Mouse (Mus musculus) midbrain, embryonic 13.5 days (tissue): ENCODE measurements at regions not wholly inside any gene's neighbourhood (a gene's known extent, or its start where the extent isn't known, plus 50 kb on each side); places are given as distances from the start of the nearest gene placed in this dataset.

Experiments
- ATAC-seq: fragments of 200-750 bp; cut with Nextera tagmentation; 2 replicates; pipeline ENCODE4 v1.8.0; 2017; ENCODE audit warnings: mild to moderate bottlenecking, moderate TSS enrichment, moderate library complexity
- H3K27ac ChIP-seq: fragments of 300-500 bp; sonication (generic); 2 replicates; pipeline ENCODE4 v1.5.1; 2015; ENCODE audit warnings: inconsistent platforms, mild to moderate bottlenecking, moderate library complexity
- H3K27me3 ChIP-seq: fragments of 300-500 bp; sonication (generic); 2 replicates; pipeline ENCODE4 v1.6.1; 2015; ENCODE audit warnings: mild to moderate bottlenecking, inconsistent platforms
- H3K36me3 ChIP-seq: fragments of 300-500 bp; sonication (generic); 2 replicates; pipeline ENCODE4 v1.6.1; 2015; ENCODE audit warnings: mild to moderate bottlenecking, inconsistent platforms
- H3K4me1 ChIP-seq: fragments of 300-500 bp; sonication (generic); replicated peaks from 2 replicates; pipeline ENCODE4 v1.6.1; 2015; ENCODE audit warnings: inconsistent platforms
- H3K4me2 ChIP-seq: fragments of 300-500 bp; sonication (generic); replicated peaks from 2 replicates; pipeline ENCODE4 v1.6.1; 2015; ENCODE audit warnings: moderate library complexity, mild to moderate bottlenecking, inconsistent platforms
- H3K4me3 ChIP-seq: fragments of 300-500 bp; sonication (generic); replicated peaks from 2 replicates; pipeline ENCODE4 v1.5.1; 2015; ENCODE audit warnings: mild to moderate bottlenecking, inconsistent platforms
- H3K9ac ChIP-seq: fragments of 300-500 bp; sonication (generic); replicated peaks from 2 replicates; pipeline ENCODE4 v1.6.1; 2015; ENCODE audit warnings: mild to moderate bottlenecking, inconsistent platforms
- H3K9me3 ChIP-seq: fragments of 300-500 bp; sonication (generic); 2 replicates; pipeline ENCODE4 v1.6.1; 2016; ENCODE audit warnings: mild to moderate bottlenecking, inconsistent platforms
- WGBS: fragments of 180-500 bp; shearing (Covaris S2); methylation state at CpG from one replicate; pipeline ENCODE4 v1.1.7; 2015; 5-methylcytosine and 5-hydroxymethylcytosine counted together

DNA sequence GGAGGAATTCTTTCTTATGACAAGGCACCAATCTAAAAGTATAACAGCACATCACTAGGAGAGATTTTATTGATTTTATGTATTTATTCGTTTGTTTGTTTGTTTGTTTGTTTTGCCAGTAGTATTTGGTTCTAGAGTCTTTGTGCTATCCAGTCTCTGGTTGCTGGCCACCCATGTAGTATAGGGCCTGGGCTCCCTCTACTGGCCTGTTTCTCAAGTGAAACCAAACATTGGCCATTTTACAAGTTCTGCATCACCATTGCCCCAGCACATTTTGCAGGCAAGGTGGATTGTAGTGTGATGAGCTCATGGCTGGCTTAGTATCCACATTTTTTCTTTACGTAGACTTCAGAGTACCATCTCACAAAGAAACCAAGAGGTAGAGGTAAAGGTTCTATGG is 376.9 kb upstream of the Luzp2 start:
- no peaks in the 10 kb centered on the region for H3K27me3 ChIP-seq
- no peak overlapping the region for H3K4me3 ChIP-seq
- H3K4me2 ChIP-seq = no peak overlapping the region
- no peaks in the 10 kb centered on the region for H3K4me1 ChIP-seq
- no peak overlapping the region for H3K9ac ChIP-seq
- H3K9me3 ChIP-seq = no peaks in the 10 kb centered on the region
- H3K36me3 ChIP-seq = no peaks in the 10 kb centered on the region
- ATAC-seq = no peak
- WGBS = 59% methylated on average over 2 of the region's 2 CpGs
- H3K27ac ChIP-seq = no peak overlapping the region

DNA sequence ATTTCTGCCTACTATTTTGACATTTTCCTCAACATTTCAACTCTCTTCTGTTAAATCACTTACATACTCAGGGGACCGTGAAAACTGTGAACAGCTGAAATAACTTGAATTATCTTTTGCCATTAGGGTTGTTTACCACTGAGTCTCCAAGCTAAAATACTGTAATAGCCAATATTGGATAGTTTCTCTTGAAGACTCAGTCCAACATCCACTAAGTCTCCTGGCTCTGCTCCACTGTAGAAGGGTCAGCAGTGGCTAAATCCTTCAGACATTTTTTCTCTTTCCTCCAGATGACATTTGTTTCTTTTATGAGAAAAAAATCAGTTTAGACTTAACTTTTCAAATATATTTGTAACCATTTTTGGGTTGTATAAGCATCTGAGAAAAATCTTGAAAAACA is 344.0 kb upstream of the Luzp2 start:
- ATAC-seq = no peak
- no peak overlapping the region for H3K4me2 ChIP-seq
- no peaks in the 10 kb centered on the region for H3K9me3 ChIP-seq
- H3K27ac ChIP-seq = no peak overlapping the region
- no peak overlapping the region for H3K9ac ChIP-seq
- 93% methylated on average over 1 of the region's 1 CpGs for WGBS
- H3K36me3 ChIP-seq = no peaks in the 10 kb centered on the region
- H3K4me1 ChIP-seq = no peaks in the 10 kb centered on the region
- H3K27me3 ChIP-seq = no peaks in the 10 kb centered on the region
- no peak overlapping the region for H3K4me3 ChIP-seq

DNA sequence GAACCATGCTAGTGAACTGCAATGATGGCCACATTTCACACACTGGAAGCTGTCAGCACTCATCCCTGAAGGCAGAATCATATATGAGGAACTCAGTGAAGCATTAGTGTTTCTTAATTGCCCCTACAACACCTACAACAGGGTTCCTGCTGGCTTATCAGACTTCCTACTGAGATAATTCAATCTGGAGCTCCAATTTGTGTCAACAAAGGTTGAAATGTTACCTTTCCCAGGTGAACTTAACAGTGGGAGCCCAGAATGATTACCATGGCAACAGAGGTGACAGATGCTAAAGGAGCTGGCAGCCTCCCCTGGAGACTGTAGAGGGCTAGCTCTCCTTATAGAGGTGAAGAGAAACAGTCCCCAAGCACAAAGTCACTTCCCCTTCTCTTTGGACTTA is 330.1 kb upstream of the Luzp2 start:
- Histone ChIP-seq H3K36me3 (no peaks in the 10 kb centered on the region), H3K4me1 (no peaks in the 10 kb centered on the region), H3K27me3 (no peaks in the 10 kb centered on the region), H3K9ac (no peak overlapping the region), H3K27ac (no peak overlapping the region), H3K4me3 (no peak overlapping the region), H3K4me2 (no peak overlapping the region), H3K9me3 (no peaks in the 10 kb centered on the region)
- ATAC-seq = peak; percentile 70

DNA sequence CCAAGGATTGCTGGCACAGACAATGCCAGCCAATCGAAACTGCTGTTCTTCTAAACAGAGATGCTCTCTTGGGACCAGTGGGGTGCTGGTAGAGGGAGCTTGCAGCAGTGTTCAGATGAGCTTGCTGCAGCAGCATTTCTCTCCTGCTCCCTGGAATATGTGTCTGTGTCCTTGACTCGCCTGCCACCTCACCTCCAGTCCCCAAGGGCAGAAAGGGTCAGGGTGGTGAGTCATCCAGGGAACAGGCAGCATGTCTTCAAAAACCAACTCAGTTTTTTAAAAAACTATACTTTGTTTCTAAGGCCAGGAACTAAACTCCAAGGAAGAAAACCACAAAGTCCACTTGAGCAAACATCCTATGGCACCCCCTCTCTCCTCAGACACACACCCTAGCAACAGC is 328.3 kb upstream of the Luzp2 start:
- no peak overlapping the region for H3K4me3 ChIP-seq
- H3K27me3 ChIP-seq = no peaks in the 10 kb centered on the region
- H3K4me2 ChIP-seq = no peak overlapping the region
- no peaks in the 10 kb centered on the region for H3K4me1 ChIP-seq
- 59% methylated on average over 2 of the region's 2 CpGs for WGBS
- ATAC-seq = no peak
- no peak overlapping the region for H3K9ac ChIP-seq
- no peaks in the 10 kb centered on the region for H3K36me3 ChIP-seq
- H3K27ac ChIP-seq = no peak overlapping the region
- H3K9me3 ChIP-seq = no peaks in the 10 kb centered on the region

DNA sequence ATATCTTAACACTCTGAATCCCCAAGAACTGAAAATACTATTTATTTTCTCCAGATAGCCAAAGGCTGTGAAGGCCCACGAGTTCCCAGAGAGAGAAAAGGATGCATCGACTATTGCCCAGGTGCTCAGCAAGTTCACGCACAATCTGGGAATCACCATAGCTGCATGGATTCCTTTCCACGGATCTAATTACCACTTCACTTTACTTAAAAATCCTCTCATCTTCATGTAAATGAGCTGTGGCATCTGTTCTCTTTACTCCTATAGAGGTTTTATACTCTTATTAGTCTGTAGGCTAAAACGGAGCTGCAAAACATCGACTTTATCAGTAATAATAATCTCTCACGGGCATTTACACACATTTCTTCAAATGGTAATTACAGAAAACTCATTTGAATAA is 299.6 kb upstream of the Luzp2 start:
- Histone ChIP-seq H3K27ac (no peak overlapping the region), H3K4me3 (no peak overlapping the region), H3K9ac (no peak overlapping the region), H3K9me3 (no peaks in the 10 kb centered on the region), H3K4me2 (no peak overlapping the region), H3K4me1 (0 out of 2 replicates have a peak, but pooled peaks cover 5% of the 10 kb centered on the region), H3K36me3 (no peaks in the 10 kb centered on the region), H3K27me3 (no peaks in the 10 kb centered on the region)
- WGBS = 54% methylated on average over 7 of the region's 7 CpGs
- peak; percentile 53; the same call in 1 of the 2 replicates for ATAC-seq

DNA sequence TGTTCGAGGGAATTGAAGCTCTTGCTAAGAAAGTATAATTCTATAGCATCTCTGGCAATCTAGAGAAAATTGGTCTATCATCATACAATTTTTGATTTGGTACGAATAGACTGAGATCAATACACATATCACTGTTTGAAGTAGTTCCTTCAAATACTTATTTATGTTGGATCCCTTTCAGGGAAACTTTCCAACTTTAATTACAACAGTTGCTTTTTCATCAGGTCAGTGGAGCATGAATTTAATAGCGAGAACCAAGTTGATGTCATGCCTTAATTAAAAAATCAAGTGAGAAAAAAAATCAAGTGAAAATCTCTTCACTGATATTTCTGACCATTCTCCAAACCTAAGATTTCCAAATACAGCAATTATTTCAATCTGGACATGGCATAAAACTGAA is 277.9 kb upstream of the Luzp2 start:
- 81% methylated on average over 3 of the region's 3 CpGs for WGBS
- H3K36me3 ChIP-seq = no peaks in the 10 kb centered on the region
- H3K27me3 ChIP-seq = no peaks in the 10 kb centered on the region
- no peak overlapping the region for H3K4me2 ChIP-seq
- no peaks in the 10 kb centered on the region for H3K9me3 ChIP-seq
- H3K4me3 ChIP-seq = no peak overlapping the region
- H3K27ac ChIP-seq = no peak overlapping the region
- no peaks in the 10 kb centered on the region for H3K4me1 ChIP-seq
- no peak overlapping the region for H3K9ac ChIP-seq
- no peak for ATAC-seq

DNA sequence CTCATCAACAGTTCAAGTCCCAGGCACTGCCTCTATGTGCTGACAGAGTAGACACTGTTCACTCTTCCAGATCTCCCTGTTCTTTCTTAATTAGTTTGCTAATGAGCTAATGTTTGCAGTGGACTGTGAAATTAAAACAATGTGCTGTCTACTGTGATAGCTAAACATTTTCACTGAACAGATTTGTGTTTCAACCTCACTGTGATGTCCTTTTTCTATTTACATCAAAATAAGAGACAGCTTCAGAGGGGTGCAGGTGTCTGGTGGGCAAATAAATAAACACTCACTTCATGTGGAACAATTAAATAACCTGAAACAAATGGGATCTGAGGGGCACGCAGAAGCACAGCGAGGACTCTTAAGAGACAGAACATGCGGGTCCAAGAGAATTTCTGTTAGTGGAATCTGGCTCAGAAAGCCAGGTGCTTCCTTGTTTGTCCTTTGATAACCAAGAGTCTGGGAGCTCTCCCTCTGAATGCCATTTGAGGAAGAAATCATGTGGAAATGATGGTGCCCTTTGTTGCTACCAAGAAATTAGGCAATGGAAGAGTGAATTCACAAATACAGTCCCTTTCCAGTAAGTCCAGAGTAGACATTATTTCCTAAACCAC is 269.6 kb upstream of the Luzp2 start:
- Histone ChIP-seq H3K4me1 (no peaks in the 10 kb centered on the region), H3K36me3 (no peaks in the 10 kb centered on the region), H3K4me2 (no peak overlapping the region), H3K4me3 (no peak overlapping the region), H3K27me3 (no peaks in the 10 kb centered on the region), H3K27ac (peak overlapping the region; percentile 35; the same call in 1 of the 2 replicates), H3K9ac (no peak overlapping the region), H3K9me3 (no peaks in the 10 kb centered on the region)
- ATAC-seq = peak; percentile 63; the same call in 1 of the 2 replicates
- 57% methylated on average over 3 of the region's 3 CpGs for WGBS

DNA sequence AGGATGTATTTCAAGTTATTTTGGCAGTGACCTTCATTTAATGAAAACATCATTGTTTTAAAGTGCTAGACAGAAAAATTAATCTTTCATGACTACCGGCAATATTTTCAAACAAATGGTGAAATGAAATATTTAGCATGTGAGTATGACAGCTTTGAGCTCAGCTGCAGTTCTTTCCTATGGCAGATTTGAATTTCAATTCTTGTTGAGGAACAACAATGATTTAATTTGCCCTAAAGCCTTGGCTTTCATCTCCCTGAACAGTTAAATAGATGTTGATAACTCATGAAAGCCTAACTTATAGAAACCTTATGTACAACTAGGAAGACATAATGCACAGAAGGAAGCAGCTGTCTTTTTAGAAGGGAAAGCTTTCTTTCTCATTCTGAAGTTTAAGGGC is 235.5 kb upstream of the Luzp2 start:
- no peak overlapping the region for H3K27ac ChIP-seq
- H3K9ac ChIP-seq = no peak overlapping the region
- no peak overlapping the region for H3K4me3 ChIP-seq
- no peaks in the 10 kb centered on the region for H3K4me1 ChIP-seq
- no peaks in the 10 kb centered on the region for H3K36me3 ChIP-seq
- no peak overlapping the region for H3K4me2 ChIP-seq
- H3K9me3 ChIP-seq = no peaks in the 10 kb centered on the region
- ATAC-seq = no peak
- no peaks in the 10 kb centered on the region for H3K27me3 ChIP-seq
- 73% methylated on average over 1 of the region's 1 CpGs for WGBS

DNA sequence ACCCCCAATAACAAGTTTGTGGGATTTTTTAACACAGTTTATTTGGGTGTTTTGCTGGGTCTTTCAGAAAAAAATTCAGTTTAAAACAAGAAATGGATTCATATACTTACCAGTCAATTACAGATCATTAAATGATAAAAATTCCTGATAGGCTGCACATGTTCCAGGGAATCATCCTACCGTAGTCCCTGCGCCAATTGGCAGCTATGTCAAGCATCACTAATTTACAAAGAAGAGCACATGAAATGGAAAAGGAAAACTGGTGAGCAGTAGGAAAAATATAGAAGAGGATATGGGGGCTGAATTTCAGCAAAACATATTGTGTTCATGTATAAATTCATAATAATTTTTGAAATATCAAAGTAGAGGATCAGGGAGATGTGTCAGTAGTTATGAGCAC is 212.9 kb upstream of the Luzp2 start:
- Histone ChIP-seq H3K4me3 (no peak overlapping the region), H3K9me3 (no peaks in the 10 kb centered on the region), H3K4me1 (no peaks in the 10 kb centered on the region), H3K4me2 (no peak overlapping the region), H3K9ac (no peak overlapping the region), H3K27ac (no peak overlapping the region), H3K36me3 (no peaks in the 10 kb centered on the region), H3K27me3 (no peaks in the 10 kb centered on the region)
- ATAC-seq = no peak
- 79% methylated on average over 2 of the region's 2 CpGs for WGBS

DNA sequence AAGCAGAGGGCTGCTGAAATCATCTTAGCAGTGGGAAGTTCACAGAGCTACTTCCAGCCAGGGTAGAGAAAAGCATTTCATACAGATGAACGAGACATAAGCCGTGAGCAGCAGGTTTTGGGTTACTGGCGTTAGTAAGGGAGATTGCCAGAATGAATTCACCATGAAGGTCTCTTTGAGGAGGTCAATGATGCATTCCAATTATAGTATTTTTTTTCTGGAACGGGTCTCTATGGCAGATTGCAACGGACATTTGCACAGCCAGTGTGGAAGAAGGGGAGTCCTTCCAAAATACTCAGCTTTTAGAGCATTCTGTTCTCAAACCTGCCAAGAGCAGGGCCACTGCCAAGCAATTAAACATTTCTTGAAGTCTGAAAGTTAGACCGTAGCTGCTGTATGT is 201.4 kb upstream of the Luzp2 start:
- ATAC-seq = no peak
- 73% methylated on average over 6 of the region's 6 CpGs for WGBS
- H3K4me2 ChIP-seq = no peak overlapping the region
- no peaks in the 10 kb centered on the region for H3K36me3 ChIP-seq
- H3K4me1 ChIP-seq = no peaks in the 10 kb centered on the region
- H3K27ac ChIP-seq = no peak overlapping the region
- H3K9me3 ChIP-seq = no peaks in the 10 kb centered on the region
- H3K27me3 ChIP-seq = no peaks in the 10 kb centered on the region
- H3K4me3 ChIP-seq = no peak overlapping the region
- H3K9ac ChIP-seq = no peak overlapping the region

DNA sequence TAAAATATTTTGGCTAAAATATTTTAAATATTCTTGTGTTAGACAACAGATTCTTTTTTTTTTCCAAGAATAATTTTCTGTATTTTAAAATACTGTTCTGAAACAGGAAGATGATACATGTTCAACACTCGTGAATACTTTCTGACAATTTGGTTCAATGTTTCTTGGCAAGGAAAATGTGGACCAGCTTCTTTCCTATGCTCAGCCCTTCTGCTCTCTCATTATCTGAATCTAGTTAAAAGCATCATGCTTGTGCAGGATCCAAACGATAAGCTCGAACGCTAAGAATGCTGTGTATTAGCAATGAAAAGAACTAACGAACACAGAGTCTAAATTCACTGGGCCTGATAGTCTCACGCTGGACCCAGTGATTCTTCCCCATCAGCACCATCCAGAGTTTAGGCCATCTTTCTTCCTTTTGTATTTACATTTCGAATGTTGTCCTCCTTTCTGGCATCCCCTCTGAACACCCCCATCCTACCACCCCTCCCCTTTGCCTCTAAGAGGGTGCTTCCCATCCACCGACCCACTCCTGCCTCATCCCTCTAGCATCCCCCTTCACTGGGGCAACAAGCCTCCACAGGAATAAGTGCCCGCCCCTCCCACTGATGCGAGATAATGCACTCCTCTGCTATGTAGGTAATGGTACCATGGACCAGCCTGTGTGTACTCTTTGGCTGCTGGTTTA is 200.8 kb upstream of the Luzp2 start:
- no peak overlapping the region for H3K4me3 ChIP-seq
- no peak overlapping the region for H3K9ac ChIP-seq
- no peaks in the 10 kb centered on the region for H3K9me3 ChIP-seq
- H3K4me2 ChIP-seq = no peak overlapping the region
- no peak overlapping the region for H3K27ac ChIP-seq
- 90% methylated on average over 10 of the region's 10 CpGs for WGBS
- no peaks in the 10 kb centered on the region for H3K36me3 ChIP-seq
- no peaks in the 10 kb centered on the region for H3K4me1 ChIP-seq
- no peaks in the 10 kb centered on the region for H3K27me3 ChIP-seq
- no peak for ATAC-seq

DNA sequence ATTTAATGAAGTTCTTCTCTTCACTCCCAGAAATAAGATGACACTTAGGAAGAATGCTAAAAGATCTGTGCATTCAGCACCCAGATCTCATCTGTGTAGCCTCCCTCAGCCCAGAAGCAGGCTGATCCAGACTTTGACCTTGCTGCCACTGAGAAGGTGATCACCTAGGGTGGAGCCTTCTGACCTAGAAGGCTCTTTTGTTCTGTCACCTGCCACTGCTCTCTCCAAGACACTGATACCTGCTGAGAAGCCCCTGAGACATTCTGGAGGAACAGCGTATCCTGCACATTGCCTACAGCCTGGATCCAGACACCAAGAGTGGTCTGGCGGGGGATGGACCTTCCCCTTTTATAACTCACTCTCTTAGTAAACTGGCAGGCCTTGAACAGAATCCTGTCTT is 190.0 kb upstream of the Luzp2 start:
- no peaks in the 10 kb centered on the region for H3K9me3 ChIP-seq
- no peaks in the 10 kb centered on the region for H3K36me3 ChIP-seq
- no peak overlapping the region for H3K27ac ChIP-seq
- 85% methylated on average over 2 of the region's 2 CpGs for WGBS
- H3K9ac ChIP-seq = no peak overlapping the region
- no peaks in the 10 kb centered on the region for H3K27me3 ChIP-seq
- H3K4me3 ChIP-seq = no peak overlapping the region
- peaks cover 9% of the 10 kb centered on the region; the same call in 1 of the 2 replicates for H3K4me1 ChIP-seq
- no peak overlapping the region for H3K4me2 ChIP-seq
- no peak for ATAC-seq

DNA sequence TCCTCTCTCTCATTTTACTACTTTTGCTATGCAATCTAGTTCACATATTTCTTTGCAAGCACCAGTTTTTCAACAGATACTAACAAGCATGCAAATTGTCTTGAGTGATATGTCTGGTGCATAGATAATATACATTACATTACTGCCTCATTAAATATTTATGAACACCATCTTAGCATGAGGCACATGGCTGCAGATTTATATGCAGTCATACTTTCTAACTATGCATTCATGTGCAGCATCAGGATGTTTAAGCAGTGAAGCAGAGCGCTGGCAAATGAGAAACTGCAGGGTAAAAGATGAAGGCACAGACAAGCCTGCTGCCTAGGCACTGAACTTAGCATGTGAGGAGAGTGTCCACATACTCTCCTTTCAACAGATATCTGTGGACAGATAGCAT is 186.3 kb upstream of the Luzp2 start:
- no peaks in the 10 kb centered on the region for H3K27me3 ChIP-seq
- ATAC-seq = peak; percentile 73
- no peaks in the 10 kb centered on the region for H3K36me3 ChIP-seq
- no peaks in the 10 kb centered on the region for H3K9me3 ChIP-seq
- no peak overlapping the region for H3K4me2 ChIP-seq
- 51% methylated on average over 1 of the region's 1 CpGs for WGBS
- H3K27ac ChIP-seq = no peak overlapping the region
- H3K4me3 ChIP-seq = no peak overlapping the region
- H3K9ac ChIP-seq = no peak overlapping the region
- H3K4me1 ChIP-seq = peaks cover 9% of the 10 kb centered on the region; the same call in 1 of the 2 replicates
